Mouse (Mus musculus): Measurements from ENCODE around the gene Flt3.

The Flt3 gene

GRCm38 (mm10) chr5:147291764-147292505, 108.4 kb downstream of the Flt3 start:
- DNase-seq (ENCODE audit: low read depth, low spot score): no peak

- DNase-seq (ENCODE audit: low read depth, low spot score): no peak
Measured at GRCm38 (mm10) chr5:147284365-147284764, 115.9 kb downstream of the Flt3 start.
